Mouse (Mus musculus): ENCODE data around the gene Rps6kb1. TPM values are rescaled to one million over a fixed set of nuclear protein-coding genes. Genes with fewer than 3 reads are reported as not detected.
"Not testable (repeated sequence)": the region's sequence is repeated elsewhere in the genome, so short reads cannot be mapped to it uniquely, and the experiment has no call there.

Rps6kb1 gene
- polyA plus RNA-seq, 1 experiment: 17.4 TPM

GRCm38 (mm10) chr11:86468971-86469370 is 75.6 kb downstream of the Rps6kb1 start:
- DNase-seq (ENCODE audit: low spot score): no peak

- no peak for DNase-seq (ENCODE audit: low spot score)
Observed at GRCm38 (mm10) chr11:86468345-86468744, 76.3 kb downstream of the Rps6kb1 start.

GRCm38 (mm10) chr11:86464275-86464674 is 80.3 kb downstream of the Rps6kb1 start:
- DNase-seq (ENCODE audit: low spot score): not testable (repeated sequence)

GRCm38 (mm10) chr11:86462579-86462978 is 82.0 kb downstream of the Rps6kb1 start:
- DNase-seq (ENCODE audit: low spot score): no peak

- no peak for DNase-seq (ENCODE audit: low spot score)
Observed at GRCm38 (mm10) chr11:86458866-86459265, 85.7 kb downstream of the Rps6kb1 start.

DNA sequence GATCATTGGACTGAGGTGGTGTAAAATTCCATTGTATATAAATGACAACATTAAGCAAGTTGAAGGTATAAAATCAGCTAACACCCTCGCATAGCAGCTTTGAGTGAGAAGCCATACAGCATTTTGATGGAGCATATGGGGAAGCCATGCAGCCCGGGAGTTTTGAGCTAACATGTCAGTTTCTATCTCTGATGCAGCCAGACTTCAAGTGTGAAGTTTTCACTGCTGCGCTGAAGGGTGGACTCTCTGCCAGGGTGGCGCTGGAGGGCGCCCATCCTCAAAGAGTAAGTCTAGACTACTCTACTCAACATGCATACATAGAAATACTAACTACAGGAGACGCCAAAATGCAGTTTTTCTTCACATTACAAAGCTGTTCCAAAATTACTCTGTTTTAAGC is 87.1 kb downstream of the Rps6kb1 start:
- no peak for DNase-seq (ENCODE audit: low spot score)

- DNase-seq (ENCODE audit: low spot score): no peak
Observed at GRCm38 (mm10) chr11:86453991-86454390, 90.6 kb downstream of the Rps6kb1 start.

Other genes with a start within 250 kb of the Rps6kb1 start
- 12.9 and 15.4 TPM in 2 replicates for gene Med13, start 187.2 kb downstream of the Rps6kb1 start, polyA plus RNA-seq (2012; rRNA removed)
- gene Rnft1, start 60.1 kb downstream of the Rps6kb1 start, polyA plus RNA-seq (2012; rRNA removed): 22.5 and 26.4 TPM in 2 replicates
- gene Tubd1, start 186 bp upstream of the Rps6kb1 start, polyA plus RNA-seq (2012; rRNA removed): 6.5 and 7.9 TPM in 2 replicates
- gene Vmp1, start 139.0 kb upstream of the Rps6kb1 start, polyA plus RNA-seq (2012; rRNA removed): 232 and 365 TPM in 2 replicates
- gene Ptrh2, start 139.2 kb upstream of the Rps6kb1 start, polyA plus RNA-seq (2012; rRNA removed): 11.9 and 12.8 TPM in 2 replicates
- 193 and 196 TPM in 2 replicates for gene Cltc, start 212.8 kb upstream of the Rps6kb1 start, polyA plus RNA-seq (2012; rRNA removed)